Comparison of ENCODE assay signal across 8 mouse cellular contexts in the genomic region with DNA sequence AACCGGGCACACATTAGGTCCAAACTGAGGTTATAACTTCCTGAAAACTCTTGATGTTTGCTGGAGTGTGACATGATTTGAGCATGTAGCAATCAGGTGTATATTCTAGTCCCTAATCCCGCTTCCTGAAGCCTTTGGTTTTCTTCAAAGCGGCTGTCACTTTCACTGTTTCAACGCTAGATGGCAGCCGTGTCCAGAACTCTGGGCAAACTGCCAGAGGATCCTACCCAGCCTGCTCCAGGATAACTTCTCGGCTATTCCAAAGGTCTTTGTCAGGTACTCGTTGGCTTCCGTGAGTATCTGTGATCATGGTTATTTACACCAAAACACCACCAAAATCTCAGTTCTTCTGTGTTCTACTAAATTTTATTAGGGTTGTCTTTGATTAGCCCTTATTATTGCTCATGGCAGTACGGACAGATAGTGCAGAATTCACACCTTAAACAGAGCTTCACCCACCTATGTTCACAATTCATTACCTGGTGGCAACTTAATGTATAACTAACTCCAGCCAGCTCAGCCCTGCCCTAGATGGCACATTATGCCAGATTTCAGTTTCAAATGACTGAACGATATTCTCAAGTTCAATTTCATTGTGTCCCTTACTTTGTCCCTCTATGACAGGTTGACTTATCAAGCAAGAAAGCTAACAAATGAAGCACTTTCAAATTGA.
A peak's percentile ranks its signal among the peaks of the same experiment; 100 is the strongest.
DNase-seq lines count a peak whose midpoint lies in the region; ATAC-seq lines count a peak whose summit lies in the region.
"Had no signal": no experiment of that assay in that cellular context is flagged by ENCODE, and none has a peak within 500 bp of the region (broad histone marks: within the 10 kb centered on the region; RNA-seq: fewer than 3 reads in every experiment).

No protein-coding gene starts in this region.

- peak; percentile 79 for ATAC-seq in cerebellum, adult (ENCODE audit: insufficient number of reproducible peaks, low FRiP score, low TSS enrichment)
- ATAC-seq in forebrain, embryonic 14.5 days: peak; percentile 63
- ATAC-seq in hindbrain, embryonic 15.5 days (ENCODE audit: low FRiP score, low read depth): 0 out of 2 replicates have a peak, but pooled peaks have one; percentile 54
- ATAC-seq in megakaryocyte progenitor cell, adult 5-6 weeks (replicated peaks; ENCODE audit: poor library complexity): peak; percentile 92

- no peak overlapping the region for H3K27ac ChIP-seq in forebrain, embryonic 14.5 days (ENCODE audit: low read depth, low read length)
- H3K27ac ChIP-seq in hindbrain, embryonic 15.5 days (replicated peaks): no peak overlapping the region
- H3K27ac ChIP-seq: limb, embryonic 12.5 days had no signal

- no peaks in the 10 kb centered on the region for H3K4me1 ChIP-seq in forebrain, embryonic 14.5 days (ENCODE audit: control insufficient read depth, insufficient read depth, low read length)
- H3K4me1 ChIP-seq in hindbrain, embryonic 15.5 days (replicated peaks): no peaks in the 10 kb centered on the region
- H3K4me1 ChIP-seq: limb, embryonic 12.5 days had no signal

- no peaks in the 10 kb centered on the region for H3K27me3 ChIP-seq in forebrain, embryonic 14.5 days (replicated peaks; ENCODE audit: control insufficient read depth, insufficient read depth, low read length)
- H3K27me3 ChIP-seq in hindbrain, embryonic 15.5 days: no peaks in the 10 kb centered on the region

- no peak overlapping the region for H3K9ac ChIP-seq in forebrain, embryonic 14.5 days (ENCODE audit: low read length)
- H3K9ac ChIP-seq in hindbrain, embryonic 15.5 days: no peak overlapping the region
- H3K9ac ChIP-seq: limb, embryonic 12.5 days had no signal

- 0 out of 2 replicates have a peak overlapping the region, but pooled peaks have one; percentile 24 for H3K4me2 ChIP-seq in forebrain, embryonic 14.5 days (ENCODE audit: low read length)
- peak overlapping the region; percentile 30 for H3K4me2 ChIP-seq in hindbrain, embryonic 15.5 days
- H3K4me2 ChIP-seq: limb, embryonic 12.5 days had no signal

- 20% methylated on average over 10 of the region's 10 CpGs for WGBS in forebrain, embryonic 14.5 days
- WGBS in hindbrain, embryonic 15.5 days: 22% methylated on average over 10 of the region's 10 CpGs

- H3K9me3 ChIP-seq in forebrain, embryonic 14.5 days (replicated peaks; ENCODE audit: control insufficient read depth, low read length): no peaks in the 10 kb centered on the region
- H3K9me3 ChIP-seq in hindbrain, embryonic 15.5 days: no peaks in the 10 kb centered on the region

- DNase-seq in ZHBTc4 (ENCODE audit: low read depth, low spot score): peak; percentile 77
- DNase-seq in forebrain, embryonic 14.5 days (ENCODE audit: low spot score): peak; percentile 81
- peak; percentile 57 to 70 for DNase-seq in layer of hippocampus, postnatal 10 days (ENCODE audit: low spot score in 2 of 2)
- DNase-seq in right cerebral cortex, postnatal 25 days: peak; percentile 26

- no peak overlapping the region for H3K4me3 ChIP-seq in forebrain, embryonic 14.5 days (ENCODE audit: low read depth, low read length)
- H3K4me3 ChIP-seq in hindbrain, embryonic 15.5 days: no peak overlapping the region
- H3K4me3 ChIP-seq: limb, embryonic 12.5 days had no signal

- H3K36me3 ChIP-seq in forebrain, embryonic 14.5 days (ENCODE audit: control insufficient read depth, insufficient read depth, low read length): no peaks in the 10 kb centered on the region
- H3K36me3 ChIP-seq in hindbrain, embryonic 15.5 days: no peaks in the 10 kb centered on the region
- H3K36me3 ChIP-seq: limb, embryonic 12.5 days had no signal

Comparison
In these comparisons a context has a peak if more than half of its experiments do, and no peak if none do; other contexts are left out.
1. DNase-seq: peak in every context shown above with its lines; median percentile 81 in forebrain, embryonic 14.5 days; 77 in ZHBTc4; 64 in layer of hippocampus, postnatal 10 days; 26 in right cerebral cortex, postnatal 25 days.